Mouse (Mus musculus): ENCODE measurements around the gene Il5. TPM values are rescaled to one million over a fixed set of nuclear protein-coding genes. Genes with fewer than 3 reads are reported as not detected.
A peak's percentile ranks its signal among the peaks of the same experiment; 100 is the strongest.

Il5 gene
- polyA plus RNA-seq, 1 experiment: 0.84 TPM

DNA sequence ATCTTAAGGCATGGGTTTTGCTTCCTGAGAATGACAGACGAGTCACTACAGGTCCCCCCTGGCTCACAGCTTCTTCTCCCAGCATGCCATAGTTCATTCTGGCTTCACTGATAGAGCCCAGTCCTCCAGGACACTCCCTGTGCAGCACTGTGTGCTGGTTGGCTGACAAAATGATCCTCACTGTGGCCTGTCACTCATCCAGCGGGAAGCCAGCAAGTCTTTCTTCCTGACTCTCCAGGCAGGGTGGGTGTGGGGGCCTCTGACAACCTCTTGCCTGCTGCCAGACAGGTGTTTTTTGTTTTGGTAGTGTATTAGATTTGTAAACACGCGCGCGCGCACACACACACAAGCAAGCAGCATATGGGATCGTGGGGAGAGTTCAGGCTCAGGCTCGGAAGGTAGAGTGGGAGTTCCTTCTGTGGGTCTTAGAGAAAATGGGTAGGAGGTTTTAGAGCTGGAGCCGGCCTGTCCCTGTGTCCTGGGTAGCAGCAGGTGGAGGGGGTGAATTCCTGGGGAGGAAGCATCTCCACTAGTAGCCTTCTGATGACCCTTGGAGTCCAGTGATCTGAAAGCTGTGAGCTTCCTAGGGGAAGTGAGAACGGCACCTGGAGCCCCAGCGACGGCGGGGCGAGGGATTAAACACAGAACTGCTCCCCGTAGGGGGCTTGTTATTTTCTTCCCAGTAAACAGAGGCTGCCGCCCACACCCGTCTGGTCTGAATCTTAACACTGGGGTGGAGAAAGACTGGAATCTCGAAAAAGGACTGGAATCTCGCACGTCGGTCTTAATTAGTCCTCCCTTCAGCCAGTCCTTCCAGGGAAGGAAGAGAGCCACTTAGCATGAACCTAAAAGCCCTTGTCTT, 39.2 kb downstream of the Il5 start:
- Histone ChIP-seq H3K4me1 (replicated peaks; ENCODE audit: control insufficient read depth, insufficient read depth, low read length) (peaks cover 43% of the 10 kb centered on the region), H3K4me3 (ENCODE audit: control insufficient read depth, insufficient read depth, low read length) (no peak overlapping the region), H3K27me3 (ENCODE audit: control insufficient read depth, insufficient read depth, low read length) (no peaks in the 10 kb centered on the region), H3K36me3 (ENCODE audit: control insufficient read depth, insufficient read depth, low read length) (no peaks in the 10 kb centered on the region), H3K27ac (ENCODE audit: control insufficient read depth, insufficient read depth, low read length) (no peak overlapping the region)
- DNase-seq: no peak
- 95% methylated on average over 22 of the region's 22 CpGs for WGBS
- TF ChIP-seq CTCF (IDR thresholded peaks at IDR 0.05; ENCODE audit: borderline replicate concordance, control insufficient read depth, extremely low read depth, insufficient read depth, low read length, poor library complexity) (no peak), POLR2A (IDR thresholded peaks at IDR 0.05; ENCODE audit: control insufficient read depth, extremely low read depth, insufficient read depth, low read length, poor library complexity) (no peak)

DNA sequence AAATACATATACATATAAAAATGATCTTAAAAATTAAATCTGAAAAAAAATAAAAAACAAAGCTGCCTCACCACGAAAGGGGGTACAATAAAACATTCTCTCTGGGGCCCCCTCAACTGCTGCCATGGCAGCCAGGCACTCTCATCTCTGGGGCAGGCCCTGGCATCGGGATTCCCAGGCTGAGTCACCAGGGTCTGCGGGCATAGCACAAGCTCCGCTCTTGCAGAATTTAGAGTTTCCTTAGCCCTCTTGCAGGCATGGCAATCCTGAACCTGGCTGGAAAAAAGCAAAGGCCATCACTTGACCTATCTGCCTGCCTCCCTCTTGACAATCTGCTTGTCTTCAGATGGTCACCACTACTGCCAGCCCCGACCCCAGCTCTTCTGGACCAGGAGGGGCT, 40.7 kb downstream of the Il5 start:
- 99% methylated on average over 5 of the region's 5 CpGs for WGBS
- Histone ChIP-seq H3K27ac (ENCODE audit: control insufficient read depth, insufficient read depth, low read length) (no peak overlapping the region), H3K36me3 (ENCODE audit: control insufficient read depth, insufficient read depth, low read length) (no peaks in the 10 kb centered on the region), H3K4me1 (replicated peaks; ENCODE audit: control insufficient read depth, insufficient read depth, low read length) (peaks cover 37% of the 10 kb centered on the region), H3K27me3 (ENCODE audit: control insufficient read depth, insufficient read depth, low read length) (no peaks in the 10 kb centered on the region), H3K4me3 (ENCODE audit: control insufficient read depth, insufficient read depth, low read length) (no peak overlapping the region)
- TF ChIP-seq CTCF (IDR thresholded peaks at IDR 0.05; ENCODE audit: borderline replicate concordance, control insufficient read depth, extremely low read depth, insufficient read depth, low read length, poor library complexity) (no peak), POLR2A (IDR thresholded peaks at IDR 0.05; ENCODE audit: control insufficient read depth, extremely low read depth, insufficient read depth, low read length, poor library complexity) (no peak)
- DNase-seq: no peak

DNA sequence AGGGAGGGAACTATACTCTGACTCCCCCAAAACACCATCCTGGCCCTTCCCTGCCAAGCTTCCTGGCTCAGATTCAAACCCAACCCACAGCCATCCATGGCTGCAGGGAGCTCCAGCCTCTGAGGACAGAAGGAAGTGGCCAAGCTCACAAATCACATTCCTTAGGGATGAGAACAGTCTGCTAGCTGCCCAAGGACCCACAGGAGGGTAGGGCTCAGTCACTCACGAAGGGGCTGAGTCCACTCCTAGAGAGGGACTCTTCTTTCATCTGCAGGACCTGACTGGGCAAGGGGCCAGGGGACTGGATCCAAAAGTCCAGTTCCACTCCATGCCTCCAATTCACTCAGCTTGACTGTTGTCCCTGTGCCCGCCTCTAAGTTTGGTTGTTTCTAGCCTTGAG, 41.2 kb downstream of the Il5 start:
- H3K36me3 ChIP-seq (ENCODE audit: control insufficient read depth, insufficient read depth, low read length): no peaks in the 10 kb centered on the region
- no peak overlapping the region for H3K4me3 ChIP-seq (ENCODE audit: control insufficient read depth, insufficient read depth, low read length)
- DNase-seq: no peak
- no peak for TF ChIP-seq CTCF (IDR thresholded peaks at IDR 0.05; ENCODE audit: borderline replicate concordance, control insufficient read depth, extremely low read depth, insufficient read depth, low read length, poor library complexity)
- no peak overlapping the region for H3K27ac ChIP-seq (ENCODE audit: control insufficient read depth, insufficient read depth, low read length)
- H3K27me3 ChIP-seq (ENCODE audit: control insufficient read depth, insufficient read depth, low read length): no peaks in the 10 kb centered on the region
- 91% methylated on average over 2 of the region's 2 CpGs for WGBS
- peaks cover 34% of the 10 kb centered on the region for H3K4me1 ChIP-seq (replicated peaks; ENCODE audit: control insufficient read depth, insufficient read depth, low read length)

DNA sequence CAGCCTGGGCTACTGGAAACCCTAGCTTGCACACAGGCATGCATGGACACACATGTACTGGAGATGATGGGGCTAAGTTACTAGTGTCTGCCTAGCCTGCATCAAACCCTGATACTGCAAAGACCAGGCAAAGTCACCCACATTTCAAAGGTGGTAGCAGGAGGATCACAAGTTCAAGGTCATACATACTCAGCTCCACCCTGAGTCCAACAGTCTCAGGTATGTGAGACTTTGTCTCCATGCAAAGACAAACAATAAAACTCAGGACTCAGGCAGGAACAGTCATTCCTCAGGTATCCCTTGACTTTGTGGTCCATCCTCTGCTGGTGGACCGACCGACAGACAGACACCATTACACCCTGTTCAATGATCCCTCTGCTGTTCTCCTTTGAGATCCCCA, 41.8 kb downstream of the Il5 start:
- WGBS: 35% methylated on average over 2 of the region's 2 CpGs
- Histone ChIP-seq H3K36me3 (ENCODE audit: control insufficient read depth, insufficient read depth, low read length) (no peaks in the 10 kb centered on the region), H3K4me3 (ENCODE audit: control insufficient read depth, insufficient read depth, low read length) (peak overlapping the region; percentile 55)

DNA sequence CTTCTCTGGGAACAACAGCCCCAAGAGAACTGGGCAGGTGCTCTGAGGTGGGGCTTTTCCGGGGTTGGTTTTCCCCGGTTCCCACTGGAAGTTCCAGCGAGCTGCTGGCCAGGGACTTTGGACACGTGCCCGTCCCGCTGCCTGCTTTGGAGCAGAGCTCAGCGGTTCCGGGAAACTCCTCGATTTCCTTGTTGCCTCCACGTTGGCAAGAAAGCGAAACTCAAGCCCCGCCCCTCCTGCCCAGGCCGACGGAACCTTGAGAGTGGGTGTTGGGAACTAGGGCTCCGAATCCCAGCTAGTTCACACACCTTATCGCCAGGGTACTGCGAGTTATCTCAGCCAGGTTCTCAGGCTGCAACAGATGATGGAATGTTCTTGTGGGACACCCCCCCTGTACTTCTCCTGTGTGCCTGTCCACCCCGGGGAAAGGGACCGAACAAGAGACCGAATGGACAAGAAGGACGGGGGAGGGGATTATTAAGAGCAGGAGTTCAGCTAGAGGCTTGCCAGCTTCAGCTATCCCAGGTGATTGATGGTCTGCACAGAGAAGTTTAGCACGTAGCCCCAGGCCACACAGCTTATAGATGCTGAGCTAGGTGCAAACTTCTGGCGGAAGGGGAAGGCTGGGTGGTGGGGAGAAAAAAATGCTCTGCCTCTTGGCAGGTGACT, 42.4 kb downstream of the Il5 start:
- WGBS: 1% methylated on average over 23 of the region's 23 CpGs
- H3K4me1 ChIP-seq (replicated peaks; ENCODE audit: control insufficient read depth, insufficient read depth, low read length): peaks cover 34% of the 10 kb centered on the region
- no peaks in the 10 kb centered on the region for H3K36me3 ChIP-seq (ENCODE audit: control insufficient read depth, insufficient read depth, low read length)
- H3K27me3 ChIP-seq (ENCODE audit: control insufficient read depth, insufficient read depth, low read length): no peaks in the 10 kb centered on the region
- peak; percentile 74 for DNase-seq
- peak overlapping the region; percentile 55 for H3K4me3 ChIP-seq (ENCODE audit: control insufficient read depth, insufficient read depth, low read length)
- H3K27ac ChIP-seq (ENCODE audit: control insufficient read depth, insufficient read depth, low read length): peak overlapping the region; percentile 93
- TF ChIP-seq CTCF (IDR thresholded peaks at IDR 0.05; ENCODE audit: borderline replicate concordance, control insufficient read depth, extremely low read depth, insufficient read depth, low read length, poor library complexity) (no peak), POLR2A (IDR thresholded peaks at IDR 0.05; ENCODE audit: control insufficient read depth, extremely low read depth, insufficient read depth, low read length, poor library complexity) (no peak)

More for the DNA sequence above, 41.8 kb downstream of the Il5 start:
- peaks cover 34% of the 10 kb centered on the region for H3K4me1 ChIP-seq (replicated peaks; ENCODE audit: control insufficient read depth, insufficient read depth, low read length)
- no peaks in the 10 kb centered on the region for H3K27me3 ChIP-seq (ENCODE audit: control insufficient read depth, insufficient read depth, low read length)
- peak overlapping the region; percentile 93 for H3K27ac ChIP-seq (ENCODE audit: control insufficient read depth, insufficient read depth, low read length)
- TF ChIP-seq CTCF (IDR thresholded peaks at IDR 0.05; ENCODE audit: borderline replicate concordance, control insufficient read depth, extremely low read depth, insufficient read depth, low read length, poor library complexity) (no peak), POLR2A (IDR thresholded peaks at IDR 0.05; ENCODE audit: control insufficient read depth, extremely low read depth, insufficient read depth, low read length, poor library complexity) (no peak)
- DNase-seq: no peak

DNA sequence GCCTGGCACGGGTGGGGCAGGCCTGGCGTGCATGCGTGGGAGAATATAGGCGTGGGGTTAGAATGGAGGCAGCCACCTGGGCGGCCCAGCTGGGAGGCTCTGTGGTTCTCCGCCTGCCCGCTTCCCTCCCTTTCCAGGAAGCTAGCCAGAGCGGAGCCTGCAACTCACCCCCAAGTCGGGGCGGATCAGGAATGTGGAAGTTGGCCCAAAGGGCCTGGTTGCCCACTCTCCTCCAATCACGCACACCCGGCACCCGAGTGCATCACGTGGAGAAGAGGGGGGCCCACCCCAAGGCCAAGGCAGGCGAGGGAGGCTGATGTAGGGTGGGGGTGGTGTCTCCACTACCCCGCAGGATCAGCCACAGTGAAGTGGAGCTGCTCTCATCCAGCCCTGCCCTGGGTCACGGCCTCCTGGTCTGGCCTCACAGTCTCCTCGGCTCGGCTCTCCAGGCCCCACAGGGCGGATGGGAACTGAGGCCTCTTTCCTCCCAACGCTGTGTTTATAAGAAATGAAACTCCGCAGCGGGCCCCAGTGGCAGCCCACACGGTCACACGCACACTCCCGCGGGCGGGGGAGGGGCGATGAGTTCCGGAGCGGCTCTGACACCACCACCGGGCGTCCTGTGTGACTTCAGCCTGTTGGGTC, 43.0 kb downstream of the Il5 start:
- WGBS: under 1% methylated on average over 33 of the region's 33 CpGs
- H3K4me1 ChIP-seq (replicated peaks; ENCODE audit: control insufficient read depth, insufficient read depth, low read length): peaks cover 29% of the 10 kb centered on the region
- TF ChIP-seq CTCF (IDR thresholded peaks at IDR 0.05; ENCODE audit: borderline replicate concordance, control insufficient read depth, extremely low read depth, insufficient read depth, low read length, poor library complexity) (no peak), POLR2A (IDR thresholded peaks at IDR 0.05; ENCODE audit: control insufficient read depth, extremely low read depth, insufficient read depth, low read length, poor library complexity) (peak; percentile 74)
- peak overlapping the region; percentile 55 for H3K4me3 ChIP-seq (ENCODE audit: control insufficient read depth, insufficient read depth, low read length)
- no peaks in the 10 kb centered on the region for H3K36me3 ChIP-seq (ENCODE audit: control insufficient read depth, insufficient read depth, low read length)
- DNase-seq: peak; percentile 92
- H3K27ac ChIP-seq (ENCODE audit: control insufficient read depth, insufficient read depth, low read length): peak overlapping the region; percentile 93
- H3K27me3 ChIP-seq (ENCODE audit: control insufficient read depth, insufficient read depth, low read length): no peaks in the 10 kb centered on the region

Data from thymus, adult 2 months (tissue).